8 mouse cellular contexts compared by ENCODE assay signal in genomic region chr13:34346238-34346637, GRCm38 (mm10). TPM values are rescaled to one million over a fixed set of nuclear protein-coding genes. Genes with fewer than 3 reads are reported as not detected.
A peak's percentile ranks its signal among the peaks of the same experiment; 100 is the strongest.
DNase-seq lines count a peak whose midpoint lies in the region; ATAC-seq lines count a peak whose summit lies in the region.
"Had no signal": no experiment of that assay in that cellular context is flagged by ENCODE, and none has a peak within 500 bp of the region (broad histone marks: within the 10 kb centered on the region; RNA-seq: fewer than 3 reads in every experiment).

No protein-coding gene starts in this region.

- H3K4me1 ChIP-seq in hindbrain, embryonic 15.5 days (replicated peaks): peaks cover 34% of the 10 kb centered on the region
- H3K4me1 ChIP-seq in hindbrain, embryonic 11.5 days (replicated peaks; ENCODE audit: control insufficient read depth, insufficient read depth, low read length): peaks cover 9% of the 10 kb centered on the region; the same call in 1 of the 2 replicates
- peaks cover 50% of the 10 kb centered on the region for H3K4me1 ChIP-seq in embryonic facial prominence, embryonic 10.5 days
- H3K4me1 ChIP-seq in hindbrain, embryonic 16.5 days (ENCODE audit: control insufficient read depth, insufficient read depth, low read depth, low read length): peaks cover 26% of the 10 kb centered on the region
- H3K4me1 ChIP-seq in midbrain, embryonic 13.5 days (replicated peaks): peaks cover 38% of the 10 kb centered on the region

- H3K4me2 ChIP-seq in hindbrain, embryonic 15.5 days: peak overlapping the region; percentile 67
- no peak overlapping the region for H3K4me2 ChIP-seq in hindbrain, embryonic 11.5 days (replicated peaks; ENCODE audit: low read depth, low read length)
- H3K4me2 ChIP-seq in hindbrain, embryonic 16.5 days (ENCODE audit: low read length): peak overlapping the region; percentile 92
- peak overlapping the region; percentile 93 for H3K4me2 ChIP-seq in midbrain, embryonic 13.5 days (replicated peaks)

- peak overlapping the region; percentile 87; the same call in 1 of the 2 replicates for H3K4me3 ChIP-seq in hindbrain, embryonic 15.5 days
- H3K4me3 ChIP-seq in hindbrain, embryonic 11.5 days (ENCODE audit: low read depth, low read length): no peak overlapping the region
- H3K4me3 ChIP-seq in embryonic facial prominence, embryonic 10.5 days: 0 out of 2 replicates have a peak overlapping the region, but pooled peaks have one; percentile 85
- no peak overlapping the region; the same call in 1 of the 2 replicates for H3K4me3 ChIP-seq in hindbrain, embryonic 16.5 days (ENCODE audit: low read length)
- H3K4me3 ChIP-seq in midbrain, embryonic 13.5 days (replicated peaks): 0 out of 2 replicates have a peak overlapping the region, but pooled peaks have one; percentile 94

- ATAC-seq in hindbrain, embryonic 15.5 days (ENCODE audit: low FRiP score, low read depth): no peak
- ATAC-seq in hindbrain, embryonic 11.5 days (ENCODE audit: low FRiP score): no peak
- ATAC-seq in hindbrain, embryonic 16.5 days: no peak
- no peak for ATAC-seq in midbrain, embryonic 13.5 days

- H3K36me3 ChIP-seq in hindbrain, embryonic 15.5 days: no peaks in the 10 kb centered on the region
- H3K36me3 ChIP-seq in hindbrain, embryonic 11.5 days (ENCODE audit: control insufficient read depth, insufficient read depth, low read length): no peaks in the 10 kb centered on the region
- H3K36me3 ChIP-seq in embryonic facial prominence, embryonic 10.5 days (replicated peaks): no peaks in the 10 kb centered on the region
- no peaks in the 10 kb centered on the region for H3K36me3 ChIP-seq in hindbrain, embryonic 16.5 days (ENCODE audit: control insufficient read depth, insufficient read depth, low read length)
- no peaks in the 10 kb centered on the region for H3K36me3 ChIP-seq in midbrain, embryonic 13.5 days

- 36% methylated on average over 7 of the region's 7 CpGs for WGBS in hindbrain, embryonic 15.5 days
- WGBS in hindbrain, embryonic 11.5 days: 49% methylated on average over 7 of the region's 7 CpGs
- WGBS in embryonic facial prominence, embryonic 10.5 days: 55% methylated on average over 7 of the region's 7 CpGs
- WGBS in hindbrain, embryonic 16.5 days: 39% methylated on average over 7 of the region's 7 CpGs
- WGBS in midbrain, embryonic 13.5 days: 47% methylated on average over 7 of the region's 7 CpGs

- no peaks in the 10 kb centered on the region for H3K27me3 ChIP-seq in hindbrain, embryonic 15.5 days
- H3K27me3 ChIP-seq in hindbrain, embryonic 11.5 days (ENCODE audit: control insufficient read depth, insufficient read depth, low read length): no peaks in the 10 kb centered on the region
- H3K27me3 ChIP-seq in embryonic facial prominence, embryonic 10.5 days (replicated peaks; ENCODE audit: low read depth, poor library complexity, severe bottlenecking): peaks cover 54% of the 10 kb centered on the region
- H3K27me3 ChIP-seq in hindbrain, embryonic 16.5 days (replicated peaks; ENCODE audit: control insufficient read depth, insufficient read depth, low read length): no peaks in the 10 kb centered on the region
- no peaks in the 10 kb centered on the region; the same call in 1 of the 2 replicates for H3K27me3 ChIP-seq in midbrain, embryonic 13.5 days

- peak overlapping the region; percentile 88; the same call in 1 of the 2 replicates for H3K27ac ChIP-seq in hindbrain, embryonic 15.5 days (replicated peaks)
- H3K27ac ChIP-seq in hindbrain, embryonic 11.5 days (ENCODE audit: low read depth, low read length): no peak overlapping the region
- H3K27ac ChIP-seq in embryonic facial prominence, embryonic 10.5 days (replicated peaks): no peak overlapping the region
- no peak overlapping the region for H3K27ac ChIP-seq in hindbrain, embryonic 16.5 days (ENCODE audit: low read depth, low read length)
- H3K27ac ChIP-seq in midbrain, embryonic 13.5 days: no peak overlapping the region; the same call in 1 of the 2 replicates

- no peaks in the 10 kb centered on the region for H3K9me3 ChIP-seq in hindbrain, embryonic 15.5 days
- no peaks in the 10 kb centered on the region for H3K9me3 ChIP-seq in hindbrain, embryonic 11.5 days (ENCODE audit: control insufficient read depth, low read length)
- H3K9me3 ChIP-seq in embryonic facial prominence, embryonic 10.5 days: no peaks in the 10 kb centered on the region
- H3K9me3 ChIP-seq in hindbrain, embryonic 16.5 days (ENCODE audit: control insufficient read depth, low read length): no peaks in the 10 kb centered on the region
- H3K9me3 ChIP-seq in midbrain, embryonic 13.5 days: no peaks in the 10 kb centered on the region

- no peak for DNase-seq in hindbrain, embryonic 11.5 days (ENCODE audit: low spot score)
- no peak for DNase-seq in embryonic facial prominence, embryonic 10.5 days (ENCODE audit: low spot score)
- DNase-seq in adrenal gland, adult 18-20 months (ENCODE audit: low spot score in 2 of 2): no peak
- DNase-seq in embryo, embryonic 10.5 days (ENCODE audit: low spot score): no peak
- DNase-seq: adrenal gland, adult 2 months had no signal

- H3K9ac ChIP-seq in hindbrain, embryonic 15.5 days: no peak overlapping the region
- H3K9ac ChIP-seq in hindbrain, embryonic 11.5 days (ENCODE audit: low read depth, low read length): no peak overlapping the region
- H3K9ac ChIP-seq in hindbrain, embryonic 16.5 days (ENCODE audit: low read depth, low read length): no peak overlapping the region
- no peak overlapping the region for H3K9ac ChIP-seq in midbrain, embryonic 13.5 days (replicated peaks)

RNA-seq across cellular contexts. Expression of gene Slc22a23, which starts 1.3 kb away (rescaled TPM):
- 16.5 and 17.2 TPM in 2 replicates for polyA plus RNA-seq in hindbrain, embryonic 15.5 days (2015; fragmentation: Nextera tagmentation; extraction: Ambion mirVana)
- 9.6 and 11.9 TPM in 2 replicates for polyA plus RNA-seq in hindbrain, embryonic 11.5 days (2014; fragmentation: Nextera tagmentation; extraction: Ambion mirVana)
- 2.9 and 3.1 TPM in 2 replicates for polyA plus RNA-seq in embryonic facial prominence, embryonic 10.5 days (2016; fragmentation: Nextera tagmentation; extraction: Ambion mirVana)
- polyA plus RNA-seq in hindbrain, embryonic 16.5 days (2015; fragmentation: Nextera tagmentation; extraction: Ambion mirVana): 14.9 and 15.6 TPM in 2 replicates
- 15.3 and 15.8 TPM in 2 replicates for polyA plus RNA-seq in midbrain, embryonic 13.5 days (2015; fragmentation: Nextera tagmentation; extraction: Ambion mirVana)
- 10 to 100 TPM in 1 of 2 experiments, 1 to 10 TPM in 1; 7.1 to 10.3 TPM for total RNA-seq in adrenal gland, adult 18-20 months (2021)

Comparison
In these comparisons a context has a peak if more than half of its experiments do, and no peak if none do; other contexts are left out.
1. H3K4me3 ChIP-seq: peak in hindbrain, embryonic 15.5 days (single experiment), embryonic facial prominence, embryonic 10.5 days (single experiment) and midbrain, embryonic 13.5 days (single experiment); none in hindbrain, embryonic 11.5 days (single experiment) and hindbrain, embryonic 16.5 days (single experiment).